Mouse (Mus musculus) testis, postnatal 10 days (tissue): ENCODE data around the gene Fuz.
A peak's percentile ranks its signal among the peaks of the same experiment; 100 is the strongest.

Experiments used
- DNase-seq: peaks from one replicate; pipeline ENCODE4 v3.0.0; 2021; ENCODE audit warnings: low spot score

The Fuz gene

DNA sequence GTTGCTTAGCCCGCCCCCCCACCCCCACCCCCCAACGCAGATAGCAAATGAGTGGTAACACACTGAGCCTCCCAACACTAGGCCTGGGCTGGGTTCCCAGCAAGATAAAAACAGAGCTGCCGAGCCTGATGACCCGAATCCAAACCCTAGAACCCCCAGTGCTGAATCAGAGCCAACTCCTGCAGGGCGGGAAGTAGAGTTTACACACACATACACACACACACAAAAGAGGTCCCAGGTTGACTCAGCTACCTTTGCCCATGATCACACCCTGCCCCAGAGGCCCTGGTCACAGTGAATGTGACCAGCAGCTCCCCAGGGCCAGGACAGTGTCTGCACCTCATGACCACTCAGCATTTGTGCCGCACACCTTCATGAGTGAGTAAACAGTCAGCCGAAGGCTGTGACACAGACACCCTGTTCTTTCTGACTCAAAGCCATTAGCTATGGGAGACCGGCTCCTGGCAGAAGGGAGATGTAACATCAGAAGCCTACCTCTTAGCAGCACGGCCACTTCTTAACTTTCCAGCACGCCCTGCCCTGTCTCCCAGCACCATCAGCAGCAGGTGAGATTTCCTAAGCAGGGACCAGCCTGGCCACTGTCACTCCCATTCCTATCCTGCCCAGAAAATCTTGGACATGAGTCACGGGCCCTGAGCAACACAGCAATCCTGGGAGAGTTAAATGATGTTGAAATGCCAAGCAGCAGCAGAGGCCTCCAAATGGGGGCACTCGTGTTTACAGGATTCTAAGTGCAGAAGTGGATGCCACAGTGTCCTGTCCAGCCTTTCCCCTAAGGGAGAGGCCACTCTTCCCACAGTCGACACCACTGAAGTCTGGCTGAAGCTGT, 7.4 kb upstream of the Fuz start:
- DNase-seq: no peak

DNA sequence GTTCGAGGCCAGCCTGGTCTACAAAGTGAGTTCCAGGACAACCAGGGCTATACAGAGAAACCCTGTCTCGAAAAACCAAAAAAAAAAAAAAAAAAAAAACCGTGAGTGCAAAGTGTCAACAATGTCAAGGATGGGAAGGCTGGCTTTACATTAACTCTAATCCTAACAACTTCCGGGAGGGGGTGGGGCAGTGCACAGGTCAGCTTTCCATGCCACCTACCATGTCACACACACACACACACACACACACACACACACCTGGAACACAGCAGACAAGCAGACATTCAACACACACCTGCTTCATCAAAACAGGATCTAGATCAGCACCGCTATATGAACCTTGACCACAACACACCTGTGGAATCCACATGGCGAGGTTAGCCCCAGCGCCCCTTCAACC, 5.7 kb upstream of the Fuz start:
- DNase-seq: no peak

GRCm38 (mm10) chr7:44890737-44891136, 5.1 kb upstream of the Fuz start:
- no peak for DNase-seq

GRCm38 (mm10) chr7:44891611-44892010, 4.3 kb upstream of the Fuz start:
- no peak for DNase-seq

- peak; percentile 89 for DNase-seq
Measured at GRCm38 (mm10) chr7:44892276-44892921, 3.5 kb upstream of the Fuz start, which contains the start of gene Med25. Med25 (minus strand) TSS chr7:44892712.

DNA sequence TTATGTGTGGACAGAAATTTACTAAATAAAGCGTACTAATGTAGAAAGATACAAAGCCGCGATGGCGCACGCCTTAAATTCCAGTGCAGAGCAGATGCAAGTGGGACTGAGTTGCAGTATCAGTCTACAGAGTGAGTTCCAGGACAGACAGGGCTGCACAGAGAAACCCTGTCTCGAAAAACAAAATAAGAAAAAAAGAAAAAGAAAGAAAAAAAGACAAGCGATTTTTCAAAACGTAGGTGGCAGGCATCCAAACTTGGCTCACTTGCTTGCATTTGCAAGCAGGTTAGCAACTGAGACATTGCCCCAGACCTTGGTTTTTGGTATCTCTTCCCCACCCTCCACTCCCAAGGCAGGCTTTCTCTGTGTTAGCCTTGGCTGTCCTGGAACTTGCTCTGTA, 2.7 kb upstream of the Fuz start:
- no peak for DNase-seq

DNA sequence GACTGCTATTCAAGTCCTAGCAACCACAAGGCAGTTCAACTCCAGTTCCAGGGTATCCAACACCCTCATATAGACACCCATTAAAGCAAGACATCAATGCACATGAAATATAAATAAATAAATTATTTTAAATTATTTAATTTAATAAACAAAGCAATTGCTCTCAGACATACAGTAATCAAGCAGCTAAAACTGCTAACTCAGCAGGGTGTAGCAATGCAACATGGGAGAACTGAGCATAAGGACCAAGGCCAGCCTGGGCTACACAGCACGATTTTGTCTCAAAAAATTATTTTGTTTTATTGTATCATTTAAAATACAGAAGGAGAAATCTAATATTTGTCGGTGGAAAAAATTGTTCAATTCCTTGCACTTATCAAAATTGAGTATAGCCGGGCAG, 1.7 kb upstream of the Fuz start:
- no peak for DNase-seq

DNA sequence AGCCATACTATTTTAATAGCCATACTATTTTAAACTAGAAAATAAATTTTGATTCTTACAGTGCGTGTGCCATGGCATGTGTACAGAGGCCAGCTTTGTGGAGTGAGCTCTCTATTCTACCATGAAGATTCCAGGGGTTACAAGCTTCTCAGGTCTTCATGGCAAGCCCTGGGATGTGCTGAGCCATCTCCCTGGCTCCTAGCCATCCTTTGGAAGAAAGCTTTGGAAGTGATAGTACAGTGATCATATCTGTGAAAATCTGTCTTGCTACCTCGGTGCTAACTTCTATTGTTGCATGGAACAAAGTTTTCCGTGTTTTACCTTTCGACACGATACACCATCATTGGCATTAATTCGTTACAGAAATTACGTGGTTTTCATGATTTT, 680 bp upstream of the Fuz start:
- no peak for DNase-seq

DNA sequence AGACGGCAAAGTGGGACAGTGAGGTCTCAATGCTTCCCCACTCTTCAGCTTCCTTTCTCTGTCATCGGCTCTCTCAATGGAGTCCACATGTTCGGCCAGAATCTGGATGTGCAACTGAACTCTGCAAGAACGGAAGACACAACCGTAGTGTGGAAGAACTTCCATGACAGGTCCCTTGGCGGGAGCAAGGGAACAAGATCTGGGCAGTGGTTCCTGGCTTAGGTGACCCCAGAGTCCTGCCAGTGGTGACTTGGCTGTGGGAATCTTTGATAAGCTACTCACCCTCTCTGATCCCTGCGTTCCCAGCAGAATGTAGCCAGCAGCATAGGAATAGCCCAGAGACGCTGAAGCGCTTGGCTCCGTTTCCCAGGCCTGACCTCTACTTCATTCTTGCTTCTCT, 620 bp downstream of the Fuz start:
- no peak for DNase-seq

GRCm38 (mm10) chr7:44898607-44899006, 2.7 kb downstream of the Fuz start:
- DNase-seq: peak; percentile 82

DNA sequence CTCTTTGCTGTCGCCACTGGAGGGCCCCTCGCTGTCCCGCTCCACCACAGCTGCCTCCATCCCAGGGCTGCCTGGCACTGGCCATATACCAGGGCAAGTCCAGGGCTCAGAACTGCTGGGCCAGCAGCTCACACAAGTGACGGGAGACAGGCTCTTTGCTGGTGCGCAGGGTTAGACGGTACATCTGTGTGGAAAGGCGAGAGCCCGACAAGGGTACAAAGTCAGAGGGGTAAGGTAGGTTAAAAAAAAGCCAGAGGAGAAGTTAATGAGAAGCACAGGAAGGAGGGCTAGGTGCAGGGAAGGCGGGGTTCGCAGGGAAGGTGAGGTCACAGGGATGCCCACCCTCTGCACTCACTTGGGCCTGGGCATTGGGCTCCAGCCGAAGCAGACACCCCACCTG, 4.8 kb downstream of the Fuz start:
- DNase-seq: no peak

DNA sequence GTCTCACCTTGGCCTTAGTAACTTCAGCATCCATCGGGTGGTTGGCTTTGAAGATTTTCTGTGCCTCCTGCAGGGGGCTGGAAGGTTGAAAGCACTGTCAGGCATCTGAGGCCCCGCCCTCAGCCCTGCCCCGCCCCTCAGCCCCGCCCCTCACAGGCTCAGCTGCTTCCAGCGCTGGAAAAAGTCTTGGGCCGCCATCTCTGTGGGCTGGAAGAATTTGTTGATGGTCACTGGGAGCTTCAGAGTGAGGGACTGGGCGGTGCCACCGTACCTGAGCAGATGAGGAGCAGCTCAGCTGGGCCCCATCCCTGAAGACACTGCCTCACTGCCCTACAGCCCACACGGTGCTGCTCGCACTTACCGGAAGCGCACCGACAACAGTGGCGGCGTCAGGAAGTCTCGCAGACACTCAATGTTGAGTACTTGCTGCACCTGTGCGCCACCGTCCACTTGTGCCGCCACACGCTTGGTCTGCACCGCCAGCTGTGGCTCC, 5.4 kb downstream of the Fuz start:
- peak; percentile 68 for DNase-seq

- DNase-seq: no peak
Measured at GRCm38 (mm10) chr7:44905430-44905829, 9.6 kb downstream of the Fuz start.

- no peak for DNase-seq
Measured at GRCm38 (mm10) chr7:44908706-44909476, 13.0 kb downstream of the Fuz start.

GRCm38 (mm10) chr7:44914396-44914795, 18.5 kb downstream of the Fuz start:
- DNase-seq: no peak

GRCm38 (mm10) chr7:44915314-44915713, 19.4 kb downstream of the Fuz start:
- DNase-seq: no peak

GRCm38 (mm10) chr7:44916191-44916590, 20.3 kb downstream of the Fuz start:
- DNase-seq: peak; percentile 41

- no peak for DNase-seq
Measured at GRCm38 (mm10) chr7:44916881-44917280, 21.0 kb downstream of the Fuz start.

GRCm38 (mm10) chr7:44918219-44918618, 22.3 kb downstream of the Fuz start:
- no peak for DNase-seq

DNA sequence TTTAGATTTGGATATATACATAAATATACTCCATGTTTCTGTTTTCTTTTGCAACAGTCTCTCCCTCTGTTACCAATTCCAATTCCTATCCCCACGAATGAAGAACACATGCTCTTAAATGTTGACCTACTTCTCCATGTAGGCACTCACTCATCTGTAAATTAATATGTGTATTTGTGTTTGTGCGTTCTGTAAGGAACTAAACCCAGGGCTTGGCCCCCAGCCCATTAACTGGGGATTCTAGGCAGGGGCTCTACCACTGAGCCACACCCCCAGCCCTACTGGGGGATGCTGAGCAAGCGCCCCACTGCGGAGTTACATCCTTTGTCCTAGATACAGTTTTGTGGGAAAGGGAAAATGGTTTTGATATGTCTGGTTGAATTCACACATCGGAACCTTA, 23.2 kb downstream of the Fuz start:
- no peak for DNase-seq

GRCm38 (mm10) chr7:44922530-44922929, 26.7 kb downstream of the Fuz start:
- DNase-seq: no peak

DNA sequence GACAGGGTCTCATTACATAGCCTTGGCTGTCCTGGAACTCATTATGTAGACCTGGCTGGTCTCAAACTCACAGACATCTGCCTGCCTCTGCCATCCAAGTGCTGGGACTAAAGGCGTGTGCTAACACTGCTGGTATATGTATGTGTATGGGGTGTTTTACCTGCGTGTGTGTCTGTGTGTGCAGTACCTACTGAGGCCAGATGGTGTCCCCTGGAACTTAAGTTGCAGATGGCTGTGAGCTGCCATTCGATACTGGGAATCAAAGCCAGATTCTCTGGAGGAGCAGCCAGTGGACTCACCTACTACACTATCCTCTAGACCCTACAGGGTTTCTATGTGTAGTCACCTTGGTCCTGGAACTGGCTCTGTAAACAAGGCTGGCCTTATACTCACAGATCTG, 29.6 kb downstream of the Fuz start:
- no peak for DNase-seq

GRCm38 (mm10) chr7:44928570-44928969, 32.7 kb downstream of the Fuz start:
- no peak for DNase-seq
